Mouse (Mus musculus): Measurements from ENCODE around the gene Dnajb8. TPM values are rescaled to one million over a fixed set of nuclear protein-coding genes. Genes with fewer than 3 reads are reported as not detected.

Gene Dnajb8
- total and polyA plus RNA-seq, 2 experiments from 2014 or later, result not detected

GRCm38 (mm10) chr6:88198070-88198940 lies 23.8 kb upstream of the Dnajb8 start:
- H3K27me3 ChIP-seq (ENCODE audit: insufficient read depth, low read length), result peaks cover 63% of the 10 kb centered on the region
- no peak overlapping the region for H3K27ac ChIP-seq (ENCODE audit: low read depth, low read length)
- no peaks in the 10 kb centered on the region for H3K4me1 ChIP-seq (ENCODE audit: insufficient read depth, low read length)
- peak overlapping the region; percentile 38 for H3K4me3 ChIP-seq (ENCODE audit: low read depth, low read length)
- peak overlapping the region; percentile 61 for H3K4me2 ChIP-seq (ENCODE audit: low read depth, low read length, poor library complexity, severe bottlenecking)
- TF ChIP-seq CTCF (IDR thresholded peaks at IDR 0.05), result no peak
- H3K9ac ChIP-seq (replicated peaks; ENCODE audit: low read length, poor library complexity, severe bottlenecking), result 0 out of 2 replicates have a peak overlapping the region, but pooled peaks have one; percentile 24
- no peaks in the 10 kb centered on the region for H3K9me3 ChIP-seq (ENCODE audit: low read length)
- under 1% methylated on average over 57 of the region's 62 CpGs for WGBS
- no peak for DNase-seq (ENCODE audit: low spot score)
- no peaks in the 10 kb centered on the region for H3K36me3 ChIP-seq (ENCODE audit: insufficient read depth, low read length)
- peak; percentile 32; the same call in 1 of the 2 replicates for ATAC-seq (ENCODE audit: low FRiP score)

DNA sequence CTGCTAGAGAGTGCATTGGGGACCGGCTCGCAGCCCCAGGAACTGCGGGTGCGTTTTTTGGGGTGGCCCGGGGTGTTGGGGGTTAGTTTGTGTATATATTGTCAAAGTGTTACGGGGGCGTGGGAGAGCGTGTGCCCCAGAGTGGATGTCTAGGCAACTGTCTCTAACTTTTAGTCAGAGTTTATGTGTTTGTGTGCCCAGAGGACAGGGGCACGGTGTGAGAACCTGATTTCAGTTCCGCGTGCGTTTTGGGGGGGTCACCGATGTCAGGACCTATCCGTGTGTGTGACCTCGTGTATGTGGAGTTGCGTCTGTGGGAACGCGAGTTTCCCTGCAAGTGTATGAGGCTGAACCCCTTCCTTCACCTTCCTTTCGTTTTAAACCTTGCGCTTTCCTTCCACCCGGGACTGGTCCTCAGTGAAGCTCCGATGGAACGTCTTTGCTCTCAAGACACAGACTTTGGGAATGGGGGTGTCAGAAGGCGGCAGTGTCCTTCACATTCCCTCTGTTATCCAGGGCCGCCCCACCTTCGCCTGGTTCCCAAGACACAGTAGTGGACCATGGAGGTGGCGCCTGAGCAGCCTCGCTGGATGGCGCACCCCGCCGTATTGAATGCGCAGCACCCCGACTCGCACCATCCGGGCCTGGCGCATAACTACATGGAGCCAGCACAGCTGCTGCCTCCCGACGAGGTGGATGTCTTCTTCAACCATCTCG lies 22.9 kb upstream of the Dnajb8 start:
- H3K9ac ChIP-seq (replicated peaks; ENCODE audit: low read length, poor library complexity, severe bottlenecking), result 0 out of 2 replicates have a peak overlapping the region, but pooled peaks have one; percentile 24
- H3K27me3 ChIP-seq (ENCODE audit: insufficient read depth, low read length), result peaks cover 64% of the 10 kb centered on the region
- peak overlapping the region; percentile 61 for H3K4me2 ChIP-seq (ENCODE audit: low read depth, low read length, poor library complexity, severe bottlenecking)
- H3K9me3 ChIP-seq (ENCODE audit: low read length), result no peaks in the 10 kb centered on the region
- ATAC-seq (ENCODE audit: low FRiP score) (no peak), DNase-seq (ENCODE audit: low spot score) (no peak)
- H3K27ac ChIP-seq (ENCODE audit: low read depth, low read length), result no peak overlapping the region
- H3K36me3 ChIP-seq (ENCODE audit: insufficient read depth, low read length), result no peaks in the 10 kb centered on the region
- H3K4me3 ChIP-seq (ENCODE audit: low read depth, low read length), result peak overlapping the region; percentile 38
- TF ChIP-seq CTCF (IDR thresholded peaks at IDR 0.05), result no peak
- 2% methylated on average over 39 of the region's 39 CpGs for WGBS
- no peaks in the 10 kb centered on the region for H3K4me1 ChIP-seq (ENCODE audit: insufficient read depth, low read length)

DNA sequence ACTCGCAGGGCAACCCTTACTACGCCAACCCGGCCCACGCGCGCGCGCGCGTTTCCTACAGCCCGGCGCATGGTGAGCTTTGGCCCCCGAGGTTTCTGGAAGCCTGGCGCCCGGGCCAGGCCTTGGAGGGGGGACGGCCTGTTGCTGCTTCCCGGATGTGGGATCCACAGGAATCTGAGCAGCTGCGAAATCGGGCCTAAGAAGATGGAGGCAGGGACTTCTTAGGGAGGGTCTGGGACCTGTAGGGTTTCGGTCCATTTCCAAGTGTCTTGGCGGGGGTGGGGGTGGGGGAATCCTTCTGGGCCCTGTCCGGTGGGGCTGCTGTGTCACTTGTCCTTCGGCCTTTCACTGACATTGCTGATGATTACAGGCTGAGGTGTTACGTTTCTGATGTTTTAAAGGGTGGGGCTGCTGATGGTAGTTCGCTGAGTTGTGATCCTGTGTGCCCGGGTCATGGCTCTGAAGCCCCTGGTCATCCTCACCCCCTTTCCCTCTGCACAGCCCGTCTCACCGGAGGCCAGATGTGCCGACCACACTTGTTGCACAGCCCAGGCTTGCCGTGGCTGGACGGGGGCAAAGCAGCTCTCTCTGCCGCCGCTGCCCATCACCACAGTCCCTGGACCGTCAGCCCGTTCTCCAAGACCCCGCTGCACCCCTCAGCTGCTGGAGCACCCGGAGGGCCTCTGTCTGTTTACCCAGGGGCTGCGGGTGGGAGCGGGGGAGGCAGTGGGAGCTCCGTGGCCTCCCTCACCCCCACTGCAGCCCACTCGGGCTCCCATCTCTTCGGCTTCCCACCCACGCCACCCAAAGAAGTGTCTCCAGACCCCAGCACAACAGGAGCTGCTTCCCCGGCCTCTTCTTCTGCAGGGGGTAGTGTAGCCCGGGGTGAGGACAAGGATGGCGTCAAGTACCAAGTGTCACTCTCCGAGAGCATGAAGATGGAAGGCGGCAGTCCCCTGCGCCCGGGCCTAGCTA lies 22.1 kb upstream of the Dnajb8 start:
- peaks cover 72% of the 10 kb centered on the region for H3K27me3 ChIP-seq (ENCODE audit: insufficient read depth, low read length)
- H3K27ac ChIP-seq (ENCODE audit: low read depth, low read length), result no peak overlapping the region
- H3K9ac ChIP-seq (replicated peaks; ENCODE audit: low read length, poor library complexity, severe bottlenecking), result no peak overlapping the region
- H3K9me3 ChIP-seq (ENCODE audit: low read length), result no peaks in the 10 kb centered on the region
- H3K4me2 ChIP-seq (ENCODE audit: low read depth, low read length, poor library complexity, severe bottlenecking), result peak overlapping the region; percentile 61
- H3K36me3 ChIP-seq (ENCODE audit: insufficient read depth, low read length), result no peaks in the 10 kb centered on the region
- ATAC-seq (ENCODE audit: low FRiP score), result no peak
- no peak for TF ChIP-seq CTCF (IDR thresholded peaks at IDR 0.05)
- 5% methylated on average over 50 of the region's 50 CpGs for WGBS
- H3K4me3 ChIP-seq (ENCODE audit: low read depth, low read length), result peak overlapping the region; percentile 38
- DNase-seq (ENCODE audit: low spot score), result no peak
- H3K4me1 ChIP-seq (ENCODE audit: insufficient read depth, low read length), result no peaks in the 10 kb centered on the region

GRCm38 (mm10) chr6:88200693-88201609 lies 21.1 kb upstream of the Dnajb8 start:
- Histone ChIP-seq H3K27me3 (ENCODE audit: insufficient read depth, low read length) (peaks cover 76% of the 10 kb centered on the region), H3K9me3 (ENCODE audit: low read length) (no peaks in the 10 kb centered on the region), H3K4me1 (ENCODE audit: insufficient read depth, low read length) (no peaks in the 10 kb centered on the region), H3K4me3 (ENCODE audit: low read depth, low read length) (peak overlapping the region; percentile 38; the same call in 1 of the 2 replicates), H3K9ac (replicated peaks; ENCODE audit: low read length, poor library complexity, severe bottlenecking) (no peak overlapping the region), H3K27ac (ENCODE audit: low read depth, low read length) (no peak overlapping the region), H3K36me3 (ENCODE audit: insufficient read depth, low read length) (no peaks in the 10 kb centered on the region), H3K4me2 (ENCODE audit: low read depth, low read length, poor library complexity, severe bottlenecking) (peak overlapping the region; percentile 61)
- 16% methylated on average over 20 of the region's 20 CpGs for WGBS
- ATAC-seq (ENCODE audit: low FRiP score) (no peak), DNase-seq (ENCODE audit: low spot score) (no peak)
- no peak for TF ChIP-seq CTCF (IDR thresholded peaks at IDR 0.05)

Measured in midbrain, postnatal 0 days (tissue).